Mouse (Mus musculus): ENCODE results near the gene Prr7. TPM values are rescaled to one million over a fixed set of nuclear protein-coding genes. Genes with fewer than 3 reads are reported as not detected.

The Prr7 gene
- polyA plus RNA-seq (2014; fragmentation: Nextera tagmentation; extraction: Ambion mirVana): 6.3 and 8.9 TPM in 2 replicates

- peak within 1 kb of the TSS; percentile 99 for H3K27ac ChIP-seq
- H3K9ac ChIP-seq: peak within 1 kb of the TSS; percentile 83
- H3K36me3 ChIP-seq (replicated peaks; ENCODE audit: control insufficient read depth, insufficient read depth): peaks cover 19% of the 10 kb centered on the region
- under 1% methylated on average over 70 of the region's 84 CpGs for WGBS
- peaks cover 51% of the 10 kb centered on the region for H3K4me1 ChIP-seq (replicated peaks; ENCODE audit: control insufficient read depth, insufficient read depth, low read length)
- DNase-seq (ENCODE audit: low spot score) (peak; percentile 81), ATAC-seq (ENCODE audit: low FRiP score) (peak; percentile 80)
- H3K9me3 ChIP-seq (ENCODE audit: control insufficient read depth, low read length): no peaks in the 10 kb centered on the region
- peak within 1 kb of the TSS; percentile 79 for H3K4me2 ChIP-seq (replicated peaks)
- no peaks in the 10 kb centered on the region for H3K27me3 ChIP-seq (ENCODE audit: control insufficient read depth, insufficient read depth, low read length)
- H3K4me3 ChIP-seq (replicated peaks; ENCODE audit: low read length): peak within 1 kb of the TSS; percentile 66
These were observed at the start of gene Prr7 for GRCm38 (mm10) chr13:55464027-55464884. Gene Prr7 (plus strand): TSS chr13:55464267.

- peaks cover 24% of the 10 kb centered on the region for H3K27me3 ChIP-seq (ENCODE audit: control insufficient read depth, insufficient read depth, low read length)
- ATAC-seq (ENCODE audit: low FRiP score) (peak; percentile 62; the same call in 1 of the 2 replicates), DNase-seq (ENCODE audit: low spot score) (peak; percentile 80)
- H3K4me2 ChIP-seq (replicated peaks): peak within 1 kb of the TSS; percentile 71
- H3K27ac ChIP-seq: no peak within 1 kb of the TSS; the same call in 1 of the 2 replicates
- H3K4me3 ChIP-seq (replicated peaks; ENCODE audit: low read length): peak within 1 kb of the TSS; percentile 38
- no peaks in the 10 kb centered on the region; the same call in 1 of the 2 replicates for H3K4me1 ChIP-seq (replicated peaks; ENCODE audit: control insufficient read depth, insufficient read depth, low read length)
- H3K9me3 ChIP-seq (ENCODE audit: control insufficient read depth, low read length): no peaks in the 10 kb centered on the region
- peak within 1 kb of the TSS; percentile 65 for H3K9ac ChIP-seq
- WGBS: 10% methylated on average over 41 of the region's 41 CpGs
- no peaks in the 10 kb centered on the region for H3K36me3 ChIP-seq (replicated peaks; ENCODE audit: control insufficient read depth, insufficient read depth)
These were observed 49.2 kb upstream of the Prr7 start, which contains the start of gene Pfn3 for GRCm38 (mm10) chr13:55414743-55415380. Gene Pfn3 (minus strand): TSS chr13:55415232.

- no peaks in the 10 kb centered on the region for H3K36me3 ChIP-seq (replicated peaks; ENCODE audit: control insufficient read depth, insufficient read depth)
- peaks cover 47% of the 10 kb centered on the region for H3K27me3 ChIP-seq (ENCODE audit: control insufficient read depth, insufficient read depth, low read length)
- 9% methylated on average over 12 of the region's 12 CpGs for WGBS
- DNase-seq (ENCODE audit: low spot score) (peak; percentile 81), ATAC-seq (ENCODE audit: low FRiP score) (peak; percentile 64; the same call in 1 of the 2 replicates)
- H3K27ac ChIP-seq: no peak overlapping the region
- H3K9me3 ChIP-seq (ENCODE audit: control insufficient read depth, low read length): no peaks in the 10 kb centered on the region
- H3K4me1 ChIP-seq (replicated peaks; ENCODE audit: control insufficient read depth, insufficient read depth, low read length): peaks cover 6% of the 10 kb centered on the region
- no peak overlapping the region for H3K9ac ChIP-seq
- peak overlapping the region; percentile 33 for H3K4me2 ChIP-seq (replicated peaks)
- no peak overlapping the region for H3K4me3 ChIP-seq (replicated peaks; ENCODE audit: low read length)
These were observed 46.1 kb upstream of the Prr7 start for GRCm38 (mm10) chr13:55418004-55418403.

DNA sequence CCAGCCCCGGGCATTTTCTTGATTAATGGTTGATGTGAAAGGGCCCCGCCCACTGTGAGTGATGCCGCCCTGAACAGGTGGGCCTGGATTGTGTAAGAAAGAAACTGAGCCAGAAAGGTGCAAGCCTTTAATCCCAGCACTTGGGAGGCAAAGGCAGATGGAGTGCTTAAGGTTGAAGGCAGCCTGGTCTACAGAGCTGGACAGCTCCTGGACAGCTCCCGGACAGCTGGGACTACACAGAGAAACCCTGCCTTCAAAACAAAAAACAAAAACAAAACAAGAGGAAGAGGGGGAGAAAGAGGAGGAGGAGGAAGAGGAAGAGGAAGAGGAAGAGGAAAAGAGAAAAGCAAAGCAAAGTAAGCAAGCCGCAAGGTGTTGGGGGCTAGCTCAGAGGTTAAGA is 44.9 kb upstream of the Prr7 start:
- Histone ChIP-seq H3K36me3 (replicated peaks; ENCODE audit: control insufficient read depth, insufficient read depth) (no peaks in the 10 kb centered on the region), H3K9ac (no peak overlapping the region), H3K27me3 (ENCODE audit: control insufficient read depth, insufficient read depth, low read length) (peaks cover 47% of the 10 kb centered on the region), H3K27ac (no peak overlapping the region), H3K4me1 (replicated peaks; ENCODE audit: control insufficient read depth, insufficient read depth, low read length) (peaks cover 6% of the 10 kb centered on the region), H3K4me2 (replicated peaks) (no peak overlapping the region), H3K9me3 (ENCODE audit: control insufficient read depth, low read length) (no peaks in the 10 kb centered on the region), H3K4me3 (replicated peaks; ENCODE audit: low read length) (no peak overlapping the region)
- no peak for DNase-seq (ENCODE audit: low spot score)
- ATAC-seq (ENCODE audit: low FRiP score): no peak
- 83% methylated on average over 5 of the region's 5 CpGs for WGBS

GRCm38 (mm10) chr13:55420018-55420932 is 43.8 kb upstream of the Prr7 start:
- H3K36me3 ChIP-seq (replicated peaks; ENCODE audit: control insufficient read depth, insufficient read depth): no peaks in the 10 kb centered on the region
- H3K27me3 ChIP-seq (ENCODE audit: control insufficient read depth, insufficient read depth, low read length): peaks cover 47% of the 10 kb centered on the region
- WGBS: 32% methylated on average over 51 of the region's 51 CpGs
- no peaks in the 10 kb centered on the region for H3K9me3 ChIP-seq (ENCODE audit: control insufficient read depth, low read length)
- H3K4me1 ChIP-seq (replicated peaks; ENCODE audit: control insufficient read depth, insufficient read depth, low read length): peaks cover 6% of the 10 kb centered on the region; the same call in 1 of the 2 replicates
- no peak for ATAC-seq (ENCODE audit: low FRiP score)
- no peak overlapping the region; the same call in 1 of the 2 replicates for H3K4me3 ChIP-seq (replicated peaks; ENCODE audit: low read length)
- no peak overlapping the region for H3K9ac ChIP-seq
- H3K27ac ChIP-seq: no peak overlapping the region
- peak overlapping the region; percentile 41 for H3K4me2 ChIP-seq (replicated peaks)
- no peak for DNase-seq (ENCODE audit: low spot score)

DNA sequence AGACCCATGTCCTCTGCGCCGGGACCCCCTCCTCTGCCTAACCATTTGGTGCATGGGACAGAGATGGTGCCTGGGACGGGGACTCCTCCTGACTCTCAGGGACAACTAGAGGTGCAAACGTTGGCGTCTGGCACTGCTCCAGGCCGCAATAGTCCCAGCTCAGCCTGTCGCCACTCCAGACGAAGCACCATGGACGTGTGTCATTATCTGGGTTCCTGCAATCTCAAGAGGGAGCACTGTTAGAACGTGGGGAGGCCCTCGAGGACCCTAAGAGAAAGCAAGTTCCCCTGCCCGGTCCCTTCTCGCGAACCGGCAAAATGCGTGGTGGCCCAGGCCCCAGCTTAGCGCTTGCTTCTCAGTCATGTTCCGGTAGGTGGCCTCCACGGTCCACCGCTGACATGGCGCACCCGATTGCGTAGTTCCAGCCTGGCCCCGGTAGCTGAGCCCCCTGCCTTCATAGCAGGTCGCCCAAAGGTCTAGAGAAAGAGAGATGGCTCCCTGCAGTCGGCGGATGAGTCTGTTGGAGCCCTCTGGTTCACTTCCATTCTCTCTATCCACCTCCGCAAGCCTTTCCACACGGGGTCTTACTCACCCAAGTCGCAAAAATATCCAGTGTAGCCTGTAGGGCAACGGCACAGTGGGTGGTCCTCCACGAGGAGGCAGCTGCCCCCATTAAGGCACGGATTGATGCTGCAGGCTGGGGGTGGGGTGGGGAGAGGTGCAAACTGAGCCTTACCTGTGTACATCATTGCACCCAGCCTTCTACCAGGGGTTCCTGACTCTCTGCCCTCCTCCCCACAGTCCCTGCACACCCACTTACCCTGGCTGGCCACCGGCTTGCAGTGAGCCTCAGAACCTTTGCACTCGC is 42.9 kb upstream of the Prr7 start:
- Histone ChIP-seq H3K4me3 (replicated peaks; ENCODE audit: low read length) (peak overlapping the region; percentile 13), H3K9me3 (ENCODE audit: control insufficient read depth, low read length) (no peaks in the 10 kb centered on the region), H3K9ac (peak overlapping the region; percentile 35; the same call in 1 of the 2 replicates), H3K27me3 (ENCODE audit: control insufficient read depth, insufficient read depth, low read length) (peaks cover 47% of the 10 kb centered on the region), H3K36me3 (replicated peaks; ENCODE audit: control insufficient read depth, insufficient read depth) (no peaks in the 10 kb centered on the region), H3K4me2 (replicated peaks) (peak overlapping the region; percentile 41), H3K4me1 (replicated peaks; ENCODE audit: control insufficient read depth, insufficient read depth, low read length) (peaks cover 6% of the 10 kb centered on the region; the same call in 1 of the 2 replicates), H3K27ac (no peak overlapping the region)
- ATAC-seq (ENCODE audit: low FRiP score) (peak; percentile 68; the same call in 1 of the 2 replicates), DNase-seq (ENCODE audit: low spot score) (peak; percentile 71)
- WGBS: 15% methylated on average over 35 of the region's 35 CpGs

DNA sequence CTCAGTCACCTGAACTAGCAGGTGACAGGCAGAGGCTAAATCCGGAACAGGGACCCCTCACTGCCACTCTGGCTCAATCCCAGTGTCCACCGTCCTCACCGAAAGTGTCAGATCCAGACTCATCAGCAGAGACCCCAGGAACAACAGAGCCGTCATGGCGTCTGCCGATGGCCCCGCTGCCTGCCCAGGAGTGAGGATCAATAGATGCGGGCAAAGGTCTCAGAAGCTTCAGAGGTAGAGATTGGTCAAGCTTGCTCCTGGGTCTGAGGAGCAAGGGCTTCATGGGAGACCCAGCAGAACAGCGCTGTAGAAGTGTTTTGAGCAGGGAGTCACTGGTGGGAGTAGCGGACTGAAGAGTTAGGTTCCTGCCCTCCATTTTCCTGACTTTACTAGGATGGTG is 37.5 kb upstream of the Prr7 start, which contains the start of gene F12:
F12 (minus strand) TSS at position 181 of the 400 bp plus-strand sequence.
- Histone ChIP-seq H3K4me3 (replicated peaks; ENCODE audit: low read length) (no peak within 1 kb of the TSS), H3K4me2 (replicated peaks) (no peak within 1 kb of the TSS), H3K27ac (no peak within 1 kb of the TSS), H3K27me3 (ENCODE audit: control insufficient read depth, insufficient read depth, low read length) (peaks cover 7% of the 10 kb centered on the region; the same call in 1 of the 2 replicates), H3K9me3 (ENCODE audit: control insufficient read depth, low read length) (no peaks in the 10 kb centered on the region), H3K4me1 (replicated peaks; ENCODE audit: control insufficient read depth, insufficient read depth, low read length) (no peaks in the 10 kb centered on the region), H3K9ac (no peak within 1 kb of the TSS), H3K36me3 (replicated peaks; ENCODE audit: control insufficient read depth, insufficient read depth) (no peaks in the 10 kb centered on the region)
- DNase-seq (ENCODE audit: low spot score) (no peak), ATAC-seq (ENCODE audit: low FRiP score) (no peak)
- WGBS: 91% methylated on average over 10 of the region's 10 CpGs
